Mouse (Mus musculus) gastrocnemius, postnatal 10 days (tissue): ENCODE data around the gene AI597479. TPM values are rescaled to one million over a fixed set of nuclear protein-coding genes. Genes with fewer than 3 reads are reported as not detected.

ENCODE experiments used
- DNase-seq: peaks from one replicate; pipeline ENCODE4 v3.0.0; 2021; ENCODE audit warnings: mixed read lengths
- total RNA-seq, 2 experiments: library from RNA; stranded (reverse); gene quantifications; 2 replicates each; pipeline ENCODE4 v1.2.3; 2021

The AI597479 gene
- total RNA-seq, 2 experiments from 2014 or later, result 11.7 to 12.8 TPM

GRCm38 (mm10) chr1:43159429-43159828, 60.9 kb downstream of the AI597479 start:
- no peak for DNase-seq

GRCm38 (mm10) chr1:43162394-43162793, 63.9 kb downstream of the AI597479 start:
- no peak for DNase-seq

- no peak for DNase-seq
Measured at GRCm38 (mm10) chr1:43163084-43163466, 64.6 kb downstream of the AI597479 start.

GRCm38 (mm10) chr1:43163467-43164418, 65.2 kb downstream of the AI597479 start:
- peak; percentile 71 for DNase-seq

- no peak for DNase-seq
Measured at GRCm38 (mm10) chr1:43164582-43164981, 66.1 kb downstream of the AI597479 start.

Other genes with a start within 250 kb of the AI597479 start
- 10 to 100 TPM; 43.9 to 47.8 TPM for gene Mrps9, start 247.5 kb upstream of the AI597479 start, total RNA-seq
- gene Gpr45, start 145.8 kb upstream of the AI597479 start, total RNA-seq, result under 1 TPM; 0.23 to 0.34 TPM
- gene Tgfbrap1, start 73 bp upstream of the AI597479 start, total RNA-seq, result 10 to 100 TPM; 12.0 to 12.6 TPM
- 10 to 100 TPM; 21.7 to 22.1 TPM for gene Fhl2, start 98.3 kb downstream of the AI597479 start, total RNA-seq